Mouse (Mus musculus) C2C12 (cell line): ENCODE measurements around the gene Sec16b.

ENCODE experiments used
- CEBPB ChIP-seq: IDR thresholded peaks from one replicate; pipeline ENCODE4 v1.6.1; 2011; ENCODE audit warnings: low read depth, mild to moderate bottlenecking, control low read depth, moderate library complexity
- CTCF ChIP-seq: IDR thresholded peaks from one replicate; pipeline ENCODE4 v1.5.1; 2011; ENCODE audit not compliant: control insufficient read depth, insufficient read depth, insufficient read length
- MAX ChIP-seq: IDR thresholded peaks from one replicate; pipeline ENCODE4 v1.6.1; 2011; ENCODE audit warnings: mild to moderate bottlenecking, control low read depth
- MYOG ChIP-seq: IDR thresholded peaks from one replicate; pipeline ENCODE4 v1.6.1; 2011; ENCODE audit not compliant: control insufficient read depth, insufficient read length; ENCODE audit errors: extremely low read depth

DNA sequence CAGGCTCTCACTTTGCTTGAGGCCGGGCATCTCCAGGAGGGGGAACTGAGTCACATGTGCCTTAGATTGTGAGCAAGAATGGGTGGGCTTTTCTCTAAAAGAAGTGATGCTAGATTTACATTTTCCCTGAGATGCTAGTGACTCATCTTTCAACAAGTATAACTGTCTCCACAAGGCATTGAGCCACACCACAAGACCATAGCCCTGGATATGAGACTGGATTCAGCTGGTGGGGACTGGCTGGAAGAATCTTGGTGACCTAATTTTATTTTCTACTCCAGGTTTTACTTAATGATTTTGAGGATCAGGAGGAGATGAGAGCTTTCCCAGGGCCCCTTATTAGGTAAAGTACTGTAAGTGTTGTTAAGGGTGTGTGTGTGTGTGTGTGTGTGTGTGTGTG, 29.0 kb downstream of the Sec16b start:
- TF ChIP-seq CTCF = no peak
- no peak for TF ChIP-seq CEBPB
- no peak for TF ChIP-seq MYOG
- no peak for TF ChIP-seq MAX
